23 mouse cellular contexts compared by ENCODE assay signal in genomic region chr6:20641375-20641774, GRCm38 (mm10).
A peak's percentile ranks its signal among the peaks of the same experiment; 100 is the strongest.
DNase-seq lines count a peak whose midpoint lies in the region; ATAC-seq lines count a peak whose summit lies in the region.
"Had no signal": no experiment of that assay in that cellular context is flagged by ENCODE, and none has a peak within 500 bp of the region (broad histone marks: within the 10 kb centered on the region; RNA-seq: fewer than 3 reads in every experiment).

No protein-coding gene starts in this region.

- no peak overlapping the region for H3K9ac ChIP-seq in midbrain, embryonic 14.5 days (replicated peaks; ENCODE audit: low read length)
- H3K9ac ChIP-seq: embryonic facial prominence, embryonic 13.5 days; forebrain, embryonic 12.5 days; hindbrain, embryonic 14.5 days; limb, embryonic 15.5 days; liver, embryonic 14.5 days; lung, embryonic 14.5 days had no signal

- no peaks in the 10 kb centered on the region for H3K4me1 ChIP-seq in midbrain, embryonic 14.5 days (ENCODE audit: control insufficient read depth, insufficient read depth, low read length)
- no peaks in the 10 kb centered on the region for H3K4me1 ChIP-seq in midbrain, embryonic 10.5 days
- H3K4me1 ChIP-seq: embryonic facial prominence, embryonic 13.5 days; forebrain, embryonic 12.5 days; limb, embryonic 15.5 days; megakaryocyte, embryonic 14.5 days had no signal

- no peak for ATAC-seq in midbrain, embryonic 14.5 days (ENCODE audit: low FRiP score, low TSS enrichment)
- ATAC-seq in cerebellum, adult (ENCODE audit: insufficient number of reproducible peaks, low FRiP score, low TSS enrichment): peak; percentile 90
- ATAC-seq: Patski had no signal

- H3K27ac ChIP-seq in midbrain, embryonic 14.5 days (replicated peaks; ENCODE audit: low read depth, low read length): no peak overlapping the region
- H3K27ac ChIP-seq in midbrain, embryonic 10.5 days (replicated peaks): no peak overlapping the region
- H3K27ac ChIP-seq: embryonic facial prominence, embryonic 13.5 days; forebrain, embryonic 12.5 days; gastrocnemius, adult 2 months; hindbrain, embryonic 14.5 days; limb, embryonic 15.5 days; liver, embryonic 14.5 days had no signal

- no peak overlapping the region for H3K4me3 ChIP-seq in midbrain, embryonic 14.5 days (replicated peaks; ENCODE audit: low read depth, low read length)
- no peak overlapping the region for H3K4me3 ChIP-seq in midbrain, embryonic 10.5 days
- H3K4me3 ChIP-seq: embryonic facial prominence, embryonic 13.5 days; erythroblast, embryonic 14.5 days; forebrain, embryonic 12.5 days; gastrocnemius, adult 2 months; limb, embryonic 15.5 days; megakaryocyte, embryonic 14.5 days had no signal

- no peaks in the 10 kb centered on the region for H3K9me3 ChIP-seq in midbrain, embryonic 14.5 days (ENCODE audit: control insufficient read depth, low read length)
- no peaks in the 10 kb centered on the region for H3K9me3 ChIP-seq in midbrain, embryonic 10.5 days (replicated peaks)
- H3K9me3 ChIP-seq: embryonic facial prominence, embryonic 13.5 days; forebrain, embryonic 12.5 days; G1E; limb, embryonic 15.5 days; megakaryocyte, embryonic 14.5 days had no signal

- H3K27me3 ChIP-seq in midbrain, embryonic 14.5 days (ENCODE audit: control insufficient read depth, insufficient read depth, low read length): no peaks in the 10 kb centered on the region
- no peaks in the 10 kb centered on the region for H3K27me3 ChIP-seq in midbrain, embryonic 10.5 days (ENCODE audit: low read depth, poor library complexity, severe bottlenecking)
- H3K27me3 ChIP-seq: CH12.LX; embryonic facial prominence, embryonic 13.5 days; forebrain, embryonic 12.5 days; limb, embryonic 15.5 days; megakaryocyte, embryonic 14.5 days had no signal

- no peaks in the 10 kb centered on the region for H3K36me3 ChIP-seq in midbrain, embryonic 14.5 days (ENCODE audit: control insufficient read depth, insufficient read depth, low read length)
- no peaks in the 10 kb centered on the region for H3K36me3 ChIP-seq in midbrain, embryonic 10.5 days
- H3K36me3 ChIP-seq: embryonic facial prominence, embryonic 13.5 days; forebrain, embryonic 12.5 days; G1E; limb, embryonic 15.5 days had no signal

- H3K4me2 ChIP-seq in midbrain, embryonic 14.5 days (ENCODE audit: low read length): no peak overlapping the region
- H3K4me2 ChIP-seq: embryonic facial prominence, embryonic 13.5 days; forebrain, embryonic 12.5 days; hindbrain, embryonic 14.5 days; limb, embryonic 15.5 days; lung, embryonic 14.5 days had no signal

- WGBS in midbrain, embryonic 14.5 days: 42% methylated on average over 4 of the region's 4 CpGs
- WGBS in midbrain, embryonic 10.5 days: 68% methylated on average over 4 of the region's 4 CpGs

- DNase-seq in midbrain, embryonic 14.5 days: peak; percentile 25
- no peak for DNase-seq in midbrain, embryonic 10.5 days (ENCODE audit: low spot score)
- peak; percentile 76 for DNase-seq in cerebellum, adult 8-10 months
- peak; percentile 83 to 85 for DNase-seq in cerebellum, postnatal 36 days
- DNase-seq in layer of hippocampus, postnatal 25 days (ENCODE audit: extremely low spot score in 1 of 2, low spot score in 1 of 2): no peak
- no peak for DNase-seq in heart, postnatal 4 days
- DNase-seq: adrenal gland, adult 2 months; gastrocnemius, adult 2 months; kidney, adult 8-10 months; kidney, postnatal 25 days; lung, embryonic 14.5 days; lung, postnatal 36 days had no signal

Comparison
In these comparisons a context has a peak if more than half of its experiments do, and no peak if none do; other contexts are left out.
1. DNase-seq: peak in midbrain, embryonic 14.5 days (single experiment), cerebellum, adult 8-10 months (single experiment) and cerebellum, postnatal 36 days (2 of 2); none in midbrain, embryonic 10.5 days (single experiment), layer of hippocampus, postnatal 25 days (0 of 2) and heart, postnatal 4 days (single experiment).